Mouse (Mus musculus): ENCODE measurements at regions not wholly inside any gene's neighbourhood (a gene's known extent, or its start where the extent isn't known, plus 50 kb on each side); places are given as distances from the start of the nearest gene placed in this dataset.

GRCm38 (mm10) chr3:80007006-80007405 is 122.7 kb downstream of the Fam198b start:
- no peak for TF ChIP-seq POLR2A (IDR thresholded peaks at IDR 0.05; ENCODE audit: borderline replicate concordance, extremely low read depth, low read depth, low read length)
- no peak for TF ChIP-seq CTCF (IDR thresholded peaks at IDR 0.05; ENCODE audit: insufficient read depth, low read length)

Measured in lung, adult 2 months (tissue).